ENCODE assay signal across 8 mouse cellular contexts in genomic region chr2:151740741-151741526, GRCm38 (mm10). TPM values are rescaled to one million over a fixed set of nuclear protein-coding genes. Genes with fewer than 3 reads are reported as not detected.
A peak's percentile ranks its signal among the peaks of the same experiment; 100 is the strongest.
DNase-seq lines count a peak whose midpoint lies in the region; ATAC-seq and TF ChIP-seq lines count a peak whose summit lies in the region.

No protein-coding gene starts in this region.

- H3K27me3 ChIP-seq in forebrain, embryonic 14.5 days (replicated peaks; ENCODE audit: control insufficient read depth, insufficient read depth, low read length): 0 out of 2 replicates have a peak, but pooled peaks cover 2% of the 10 kb centered on the region

- peak overlapping the region; percentile 81 for H3K4me3 ChIP-seq in forebrain, embryonic 14.5 days (ENCODE audit: low read depth, low read length)
- peak overlapping the region; percentile 93 for H3K4me3 ChIP-seq in lung, adult 2 months (replicated peaks; ENCODE audit: extremely low read depth, low read depth, low read length)

- H3K27ac ChIP-seq in forebrain, embryonic 14.5 days (ENCODE audit: low read depth, low read length): peak overlapping the region; percentile 58

- H3K9ac ChIP-seq in forebrain, embryonic 14.5 days (ENCODE audit: low read length): peak overlapping the region; percentile 84

- ATAC-seq in forebrain, embryonic 14.5 days: peak; percentile 94
- peak; percentile 94 for ATAC-seq in neutrophil, adult 5-6 weeks (ENCODE audit: extremely low read depth, insufficient number of reproducible peaks, low FRiP score, poor library complexity, severe bottlenecking)

- H3K9me3 ChIP-seq in forebrain, embryonic 14.5 days (replicated peaks; ENCODE audit: control insufficient read depth, low read length): no peaks in the 10 kb centered on the region

- peak; percentile 93 for DNase-seq in ES-CJ7 (ENCODE audit: low read depth, low spot score)
- peak; percentile 85 for DNase-seq in cerebellum, adult 11 months
- DNase-seq in forebrain, embryonic 14.5 days (ENCODE audit: low spot score): peak; percentile 96
- DNase-seq in heart, postnatal 14 days: peak; percentile 85 to 89
- peak; percentile 87 to 94 for DNase-seq in layer of hippocampus, adult 18-20 months (ENCODE audit: low spot score in 2 of 2)
- peak; percentile 87 for DNase-seq in lung, adult 2 months
- peak; percentile 78 to 82 for DNase-seq in thymus, adult 18-20 months

- no peaks in the 10 kb centered on the region for H3K36me3 ChIP-seq in forebrain, embryonic 14.5 days (ENCODE audit: control insufficient read depth, insufficient read depth, low read length)

- TF ChIP-seq POLR2A in lung, adult 2 months (IDR thresholded peaks at IDR 0.05; ENCODE audit: borderline replicate concordance, extremely low read depth, low read depth, low read length): peak; percentile 86; the same call in 1 of the 2 replicates

- WGBS in forebrain, embryonic 14.5 days: under 1% methylated on average over 61 of the region's 61 CpGs
- under 1% methylated on average over 61 of the region's 61 CpGs for WGBS in lung, adult 2 months

- peaks cover 18% of the 10 kb centered on the region for H3K4me1 ChIP-seq in forebrain, embryonic 14.5 days (ENCODE audit: control insufficient read depth, insufficient read depth, low read length)
- H3K4me1 ChIP-seq in lung, adult 2 months (ENCODE audit: control insufficient read depth, insufficient read depth, low read length): peaks cover 8% of the 10 kb centered on the region; the same call in 1 of the 2 replicates

- intact Hi-C loops in heart, postnatal 14 days (cut with DNase I): loop anchor here (5.0 kb wide), 1 partner anchor 244 kb away; no protein-coding TSS in a partner anchor

- 0 out of 2 replicates have a peak, but pooled peaks have one; percentile 13 for TF ChIP-seq CTCF in lung, adult 2 months (IDR thresholded peaks at IDR 0.05; ENCODE audit: insufficient read depth, low read length)

- H3K4me2 ChIP-seq in forebrain, embryonic 14.5 days (ENCODE audit: low read length): peak overlapping the region; percentile 90

RNA-seq across cellular contexts. Expression of gene Psmf1, which starts 3.1 kb away (rescaled TPM):
- polyA plus RNA-seq in forebrain, embryonic 14.5 days (2014; fragmentation: Nextera tagmentation; extraction: Ambion mirVana): 59.4 and 60.2 TPM in 2 replicates
- 10 to 100 TPM; 25.7 to 26.3 TPM for total RNA-seq in heart, postnatal 14 days (2021)
- 10 to 100 TPM; 33.2 to 35.1 TPM for total RNA-seq in layer of hippocampus, adult 18-20 months (2021)
- 31.0 and 41.1 TPM in 2 replicates for polyA plus RNA-seq in lung, adult 2 months (2012; rRNA removed)
- total RNA-seq in neutrophil, adult 5-6 weeks (2017): 11.4 and 13.3 TPM in 2 replicates

RNA-seq across cellular contexts. Expression of gene Tmem74b, which starts 39.1 kb away (rescaled TPM):
- 17.3 and 19.7 TPM in 2 replicates for polyA plus RNA-seq in forebrain, embryonic 14.5 days (2014; fragmentation: Nextera tagmentation; extraction: Ambion mirVana)
- total RNA-seq in heart, postnatal 14 days (2021): 1 to 10 TPM; 4.1 to 4.5 TPM
- 1 to 10 TPM; 4.5 to 4.6 TPM for total RNA-seq in layer of hippocampus, adult 18-20 months (2021)
- polyA plus RNA-seq in lung, adult 2 months (2012; rRNA removed): 0.29 and 0.32 TPM in 2 replicates
- not detected in 2 replicates for total RNA-seq in neutrophil, adult 5-6 weeks (2017)

Comparison
In these comparisons a context has a peak if more than half of its experiments do, and no peak if none do; other contexts are left out.
1. Peak in every context shown above with its lines: DNase-seq, ATAC-seq, H3K4me3 ChIP-seq and H3K27ac ChIP-seq.